Mouse (Mus musculus): ENCODE measurements at regions not wholly inside any gene's neighbourhood (a gene's known extent, or its start where the extent isn't known, plus 50 kb on each side); places are given as distances from the start of the nearest gene placed in this dataset.

- no peak overlapping the region for H3K4me3 ChIP-seq (ENCODE audit: low read depth, low read length)
- DNase-seq (ENCODE audit: low spot score) (no peak), ATAC-seq (replicated peaks; ENCODE audit: low FRiP score, low TSS enrichment, low read depth) (no peak)
- H3K4me2 ChIP-seq (ENCODE audit: low read length) = no peak overlapping the region
- H3K27ac ChIP-seq (ENCODE audit: low read depth) = no peak overlapping the region
- H3K9me3 ChIP-seq (ENCODE audit: control insufficient read depth, low read length) = no peaks in the 10 kb centered on the region
- no peaks in the 10 kb centered on the region for H3K36me3 ChIP-seq (ENCODE audit: control insufficient read depth, insufficient read depth, low read length)
- WGBS = 63% methylated on average over 5 of the region's 5 CpGs
- no peak overlapping the region for H3K9ac ChIP-seq (ENCODE audit: low read length)
- H3K4me1 ChIP-seq (replicated peaks; ENCODE audit: control insufficient read depth, insufficient read depth, low read length) = no peaks in the 10 kb centered on the region
- no peaks in the 10 kb centered on the region for H3K27me3 ChIP-seq (replicated peaks; ENCODE audit: control insufficient read depth, insufficient read depth, low read length)
Measured at GRCm38 (mm10) chr11:65334286-65334685, 64.5 kb upstream of the Myocd start.

GRCm38 (mm10) chr11:65333101-65333500 is 63.3 kb upstream of the Myocd start:
- no peaks in the 10 kb centered on the region for H3K27me3 ChIP-seq (replicated peaks; ENCODE audit: control insufficient read depth, insufficient read depth, low read length)
- H3K27ac ChIP-seq (ENCODE audit: low read depth) = no peak overlapping the region
- no peaks in the 10 kb centered on the region for H3K4me1 ChIP-seq (replicated peaks; ENCODE audit: control insufficient read depth, insufficient read depth, low read length)
- WGBS = 83% methylated on average over 2 of the region's 2 CpGs
- H3K4me3 ChIP-seq (ENCODE audit: low read depth, low read length) = no peak overlapping the region
- no peaks in the 10 kb centered on the region for H3K9me3 ChIP-seq (ENCODE audit: control insufficient read depth, low read length)
- H3K36me3 ChIP-seq (ENCODE audit: control insufficient read depth, insufficient read depth, low read length) = no peaks in the 10 kb centered on the region
- DNase-seq (ENCODE audit: low spot score) = no peak
- H3K9ac ChIP-seq (ENCODE audit: low read length) = no peak overlapping the region
- no peak overlapping the region for H3K4me2 ChIP-seq (ENCODE audit: low read length)
- no peak for ATAC-seq (replicated peaks; ENCODE audit: low FRiP score, low TSS enrichment, low read depth)

DNA sequence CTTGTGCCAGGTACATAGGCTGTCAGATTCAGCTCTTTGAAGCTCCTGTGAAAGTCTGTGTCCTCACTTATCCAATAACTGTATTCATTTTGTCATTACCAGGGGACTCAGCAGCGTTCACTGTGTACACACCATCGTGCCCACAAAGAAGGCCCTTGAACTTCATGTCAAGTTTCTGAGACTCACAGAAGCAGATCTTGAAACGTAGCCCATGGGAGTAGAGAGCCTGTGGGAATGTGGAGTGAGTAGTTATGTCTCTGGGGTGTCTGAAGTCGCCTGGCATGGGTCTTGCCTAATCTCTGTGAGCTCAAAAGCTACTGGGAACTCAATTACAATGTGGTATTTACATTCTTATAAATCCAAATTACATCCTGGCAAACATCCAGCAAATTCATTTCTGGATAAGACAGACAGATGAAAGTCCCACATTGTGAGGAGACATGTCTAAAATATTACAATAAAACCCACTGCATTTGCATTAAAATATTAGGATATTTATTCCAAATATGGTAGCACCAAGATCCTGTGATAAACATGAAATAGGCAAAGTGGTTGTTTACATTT is 53.2 kb upstream of the Myocd start:
- DNase-seq (ENCODE audit: low spot score) = no peak
- Histone ChIP-seq H3K4me3 (ENCODE audit: low read depth, low read length) (no peak overlapping the region), H3K9me3 (ENCODE audit: control insufficient read depth, low read length) (no peaks in the 10 kb centered on the region), H3K27me3 (replicated peaks; ENCODE audit: control insufficient read depth, insufficient read depth, low read length) (no peaks in the 10 kb centered on the region), H3K27ac (ENCODE audit: low read depth) (no peak overlapping the region), H3K4me1 (replicated peaks; ENCODE audit: control insufficient read depth, insufficient read depth, low read length) (peaks cover 8% of the 10 kb centered on the region), H3K36me3 (ENCODE audit: control insufficient read depth, insufficient read depth, low read length) (no peaks in the 10 kb centered on the region), H3K9ac (ENCODE audit: low read length) (no peak overlapping the region), H3K4me2 (ENCODE audit: low read length) (no peak overlapping the region)
- WGBS = 54% methylated on average over 4 of the region's 4 CpGs
- no peak for ATAC-seq (replicated peaks; ENCODE audit: low FRiP score, low TSS enrichment, low read depth)

Data from intestine, embryonic 14.5 days (tissue).